Mouse (Mus musculus) heart, adult 2 months (tissue): ENCODE results near the gene Pigg.

Experiments used
- CTCF ChIP-seq: fragments of 200-600 bp; IDR thresholded peaks from 2 replicates; pipeline ENCODE4 v1.8.1; 2022; ENCODE audit warnings: antibody characterized with exemption, mild to moderate bottlenecking, moderate library complexity
- POLR2A ChIP-seq: fragments of 200-500 bp; IDR thresholded peaks from 2 replicates; pipeline ENCODE4 v1.6.1; 2011; ENCODE audit warnings: mild to moderate bottlenecking, low read depth, low read length, control low read depth; ENCODE audit not compliant: insufficient read depth

DNA sequence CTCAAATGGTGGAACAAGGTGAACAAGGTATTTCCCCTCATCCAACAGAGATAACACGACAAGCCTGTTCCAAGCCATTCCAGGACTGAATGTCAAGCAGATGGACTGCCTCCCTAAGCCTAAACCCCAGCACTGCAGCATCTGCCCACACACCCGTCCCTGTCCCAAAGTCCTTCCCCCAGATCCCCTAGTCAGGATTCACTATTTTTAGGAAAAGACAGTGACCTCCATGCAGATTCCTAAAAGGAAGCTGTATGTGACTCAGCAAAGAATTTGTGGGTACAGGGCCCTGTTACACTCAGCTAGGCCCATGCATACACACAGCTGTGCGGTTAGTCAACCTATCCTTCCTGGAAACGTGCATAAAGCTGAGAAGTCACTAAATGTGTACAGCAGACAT is 74.0 kb downstream of the Pigg start:
- TF ChIP-seq POLR2A (no peak), CTCF (no peak)
